9 mouse cellular contexts compared by ENCODE assay signal in the genomic region with DNA sequence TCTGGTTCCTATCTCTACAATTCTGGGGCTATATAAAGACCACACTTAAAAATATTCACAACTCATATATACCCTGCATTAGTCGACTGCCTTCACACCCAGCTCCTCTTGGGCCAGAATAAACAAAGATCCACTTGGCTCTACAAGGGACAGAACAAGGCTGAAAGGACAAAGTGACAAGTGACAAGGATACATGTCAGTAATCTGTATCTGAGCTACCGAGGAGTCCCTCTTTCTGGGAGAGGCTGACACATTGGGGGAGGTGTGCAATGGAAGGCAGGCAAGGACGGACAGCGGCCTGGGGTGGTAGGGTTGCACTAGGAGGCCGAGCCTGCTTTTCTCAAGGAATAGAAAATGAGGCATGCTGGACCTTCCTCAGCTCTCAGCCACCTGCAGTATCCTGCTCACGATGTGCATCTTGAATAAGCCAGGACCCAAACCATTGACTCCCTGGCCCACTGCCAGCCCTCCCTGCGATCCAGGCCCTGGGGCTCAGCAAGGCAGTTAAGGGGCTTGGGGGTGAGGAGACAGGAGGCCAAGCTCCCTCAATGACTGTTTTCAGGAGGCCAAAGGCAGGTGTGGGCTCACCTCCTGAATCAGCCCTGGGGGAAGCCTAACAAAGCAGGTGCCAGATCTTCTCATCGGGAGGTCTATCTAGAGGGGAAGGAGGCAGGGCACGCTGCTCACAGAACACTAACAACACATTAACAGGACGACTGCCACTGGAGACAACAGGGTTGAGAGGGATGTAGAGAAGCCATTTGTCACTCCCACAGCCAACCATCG.
DNase-seq lines count a peak whose midpoint lies in the region; ATAC-seq lines count a peak whose summit lies in the region.
"Had no signal": no experiment of that assay in that cellular context is flagged by ENCODE, and none has a peak within 500 bp of the region (broad histone marks: within the 10 kb centered on the region; RNA-seq: fewer than 3 reads in every experiment).

No protein-coding gene starts in this region.

- H3K36me3 ChIP-seq in forebrain, embryonic 12.5 days (replicated peaks), result no peaks in the 10 kb centered on the region
- H3K36me3 ChIP-seq in limb, embryonic 10.5 days, result no peaks in the 10 kb centered on the region

- peak; percentile 8 for DNase-seq in adrenal gland, postnatal 25 days
- DNase-seq in adrenal gland, adult 2 months, result no peak
- DNase-seq in kidney, postnatal 10 days, result peak; percentile 62
- no peak for DNase-seq in kidney, adult 11 months
- no peak for DNase-seq in limb, embryonic 10.5 days (ENCODE audit: low spot score)
- DNase-seq in ovary, postnatal 14 days (ENCODE audit: low spot score), result no peak
- DNase-seq: cerebellum, adult 11-12 months had no signal

- no peaks in the 10 kb centered on the region for H3K9me3 ChIP-seq in forebrain, embryonic 12.5 days
- H3K9me3 ChIP-seq in limb, embryonic 10.5 days (replicated peaks), result no peaks in the 10 kb centered on the region

- H3K4me1 ChIP-seq in forebrain, embryonic 12.5 days, result peaks cover 16% of the 10 kb centered on the region
- H3K4me1 ChIP-seq in limb, embryonic 10.5 days, result peaks cover 58% of the 10 kb centered on the region

- H3K4me3 ChIP-seq in forebrain, embryonic 12.5 days (replicated peaks), result no peak overlapping the region
- no peak overlapping the region for H3K4me3 ChIP-seq in limb, embryonic 10.5 days

- peak overlapping the region; percentile 51 for H3K27ac ChIP-seq in forebrain, embryonic 12.5 days
- H3K27ac ChIP-seq in limb, embryonic 10.5 days, result peak overlapping the region; percentile 21; the same call in 1 of the 2 replicates

- no peak overlapping the region for H3K4me2 ChIP-seq in forebrain, embryonic 12.5 days

- no peaks in the 10 kb centered on the region for H3K27me3 ChIP-seq in forebrain, embryonic 12.5 days
- H3K27me3 ChIP-seq in limb, embryonic 10.5 days (ENCODE audit: low read depth, poor library complexity, severe bottlenecking), result 0 out of 2 replicates have a peak, but pooled peaks cover 4% of the 10 kb centered on the region

- WGBS in forebrain, embryonic 12.5 days, result 30% methylated on average over 11 of the region's 11 CpGs
- 33% methylated on average over 11 of the region's 11 CpGs for WGBS in limb, embryonic 10.5 days

- no peak overlapping the region for H3K9ac ChIP-seq in forebrain, embryonic 12.5 days

- ATAC-seq in forebrain, embryonic 12.5 days (ENCODE audit: low FRiP score), result peak; percentile 40; the same call in 1 of the 2 replicates
- no peak for ATAC-seq in monocyte, adult 5-6 weeks (replicated peaks; ENCODE audit: insufficient number of reproducible peaks, low FRiP score, low TSS enrichment, poor library complexity, severe bottlenecking)

Comparison
In these comparisons a context has a peak if more than half of its experiments do, and no peak if none do; other contexts are left out.
1. DNase-seq: peak in adrenal gland, postnatal 25 days (single experiment) and kidney, postnatal 10 days (single experiment); none in adrenal gland, adult 2 months (single experiment), kidney, adult 11 months (single experiment), limb, embryonic 10.5 days (single experiment) and ovary, postnatal 14 days (single experiment).